Mouse (Mus musculus) right cerebral cortex, adult 2 months (tissue): ENCODE measurements around the gene Dtx3.
A peak's percentile ranks its signal among the peaks of the same experiment; 100 is the strongest.
"Not testable (repeated sequence)": the region's sequence is repeated elsewhere in the genome, so short reads cannot be mapped to it uniquely, and the experiment has no call there.

ENCODE experiments used
- DNase-seq, 2 experiments: peaks; one replicate each; pipeline ENCODE4 v3.0.0; 2021 to 2022; ENCODE audit warnings: low spot score in 2 of 2

Dtx3 gene

GRCm38 (mm10) chr10:127166404-127166715, 29.2 kb downstream of the Dtx3 start:
- DNase-seq, result no peak

- peak; percentile 58 to 75 for DNase-seq
Observed at GRCm38 (mm10) chr10:127165654-127166403, 29.7 kb downstream of the Dtx3 start.

- DNase-seq, result peak in 1 of 2 experiments; percentile 44
Observed at GRCm38 (mm10) chr10:127165354-127165653, 30.2 kb downstream of the Dtx3 start.

GRCm38 (mm10) chr10:127164631-127165353, 30.7 kb downstream of the Dtx3 start, which contains the start of gene B4galnt1:
B4galnt1 (plus strand) TSS chr10:127165225.
- DNase-seq, result peak; percentile 76 to 83

GRCm38 (mm10) chr10:127164190-127164589, 31.3 kb downstream of the Dtx3 start:
- no peak for DNase-seq

GRCm38 (mm10) chr10:127162771-127163261, 32.7 kb downstream of the Dtx3 start:
- DNase-seq, result peak; percentile 44 to 50

GRCm38 (mm10) chr10:127160728-127161127, 34.8 kb downstream of the Dtx3 start:
- DNase-seq, result no peak

GRCm38 (mm10) chr10:127160081-127160480, 35.4 kb downstream of the Dtx3 start:
- DNase-seq, result peak in 1 of 2 experiments; percentile 65

GRCm38 (mm10) chr10:127158471-127158870, 37.1 kb downstream of the Dtx3 start:
- DNase-seq, result no peak

- no peak for DNase-seq
Observed at GRCm38 (mm10) chr10:127156511-127156910, 39.0 kb downstream of the Dtx3 start.

- no peak for DNase-seq
Observed at GRCm38 (mm10) chr10:127156089-127156488, 39.4 kb downstream of the Dtx3 start.

- no peak for DNase-seq
Observed at GRCm38 (mm10) chr10:127154652-127155051, 40.9 kb downstream of the Dtx3 start.

- DNase-seq, result no peak
Observed at GRCm38 (mm10) chr10:127154241-127154640, 41.3 kb downstream of the Dtx3 start.

- DNase-seq, result no peak
Observed at GRCm38 (mm10) chr10:127153323-127153722, 42.2 kb downstream of the Dtx3 start.

- not testable (repeated sequence) for DNase-seq
Observed at GRCm38 (mm10) chr10:127152556-127152955, 43.0 kb downstream of the Dtx3 start.

- not testable (repeated sequence) for DNase-seq
Observed at GRCm38 (mm10) chr10:127151233-127151632, 44.3 kb downstream of the Dtx3 start.

- DNase-seq, result no peak
Observed at GRCm38 (mm10) chr10:127150471-127150872, 45.1 kb downstream of the Dtx3 start.

GRCm38 (mm10) chr10:127147135-127147534, 48.4 kb downstream of the Dtx3 start:
- DNase-seq, result no peak

GRCm38 (mm10) chr10:127145303-127145702, 50.2 kb downstream of the Dtx3 start:
- DNase-seq, result no peak

- no peak for DNase-seq
Observed at GRCm38 (mm10) chr10:127144536-127144935, 51.0 kb downstream of the Dtx3 start.

- DNase-seq, result no peak
Observed at GRCm38 (mm10) chr10:127143228-127143627, 52.3 kb downstream of the Dtx3 start.

GRCm38 (mm10) chr10:127141500-127141899, 54.0 kb downstream of the Dtx3 start:
- DNase-seq, result no peak

- DNase-seq, result no peak
Observed at GRCm38 (mm10) chr10:127140971-127141370, 54.6 kb downstream of the Dtx3 start.
